Mouse (Mus musculus) myocyte (in vitro differentiated cells): ENCODE measurements around the gene Ggt6.

ENCODE experiments used
- MAX ChIP-seq: IDR thresholded peaks from one replicate; pipeline ENCODE4 v1.6.1; 2011; ENCODE audit warnings: low read depth, mild to moderate bottlenecking, control low read depth
- USF1 ChIP-seq: IDR thresholded peaks from one replicate; pipeline ENCODE4 v1.6.1; 2011; ENCODE audit warnings: low read depth, mild to moderate bottlenecking, control low read depth, moderate library complexity

GRCm38 (mm10) chr11:72474926-72475325 lies 39.6 kb downstream of the Ggt6 start:
- no peak for TF ChIP-seq MAX
- no peak for TF ChIP-seq USF1
